Mouse (Mus musculus) ES-Bruce4 (cell line): ENCODE measurements around the gene Haghl.

ENCODE experiments used
- CTCF ChIP-seq: IDR thresholded peaks from one replicate; pipeline ENCODE4 v1.8.1; 2011; ENCODE audit warnings: low read depth, low read length
- POLR2A ChIP-seq: IDR thresholded peaks from one replicate; pipeline ENCODE4 v1.8.1; 2011; ENCODE audit warnings: low read length; ENCODE audit not compliant: insufficient read depth

DNA sequence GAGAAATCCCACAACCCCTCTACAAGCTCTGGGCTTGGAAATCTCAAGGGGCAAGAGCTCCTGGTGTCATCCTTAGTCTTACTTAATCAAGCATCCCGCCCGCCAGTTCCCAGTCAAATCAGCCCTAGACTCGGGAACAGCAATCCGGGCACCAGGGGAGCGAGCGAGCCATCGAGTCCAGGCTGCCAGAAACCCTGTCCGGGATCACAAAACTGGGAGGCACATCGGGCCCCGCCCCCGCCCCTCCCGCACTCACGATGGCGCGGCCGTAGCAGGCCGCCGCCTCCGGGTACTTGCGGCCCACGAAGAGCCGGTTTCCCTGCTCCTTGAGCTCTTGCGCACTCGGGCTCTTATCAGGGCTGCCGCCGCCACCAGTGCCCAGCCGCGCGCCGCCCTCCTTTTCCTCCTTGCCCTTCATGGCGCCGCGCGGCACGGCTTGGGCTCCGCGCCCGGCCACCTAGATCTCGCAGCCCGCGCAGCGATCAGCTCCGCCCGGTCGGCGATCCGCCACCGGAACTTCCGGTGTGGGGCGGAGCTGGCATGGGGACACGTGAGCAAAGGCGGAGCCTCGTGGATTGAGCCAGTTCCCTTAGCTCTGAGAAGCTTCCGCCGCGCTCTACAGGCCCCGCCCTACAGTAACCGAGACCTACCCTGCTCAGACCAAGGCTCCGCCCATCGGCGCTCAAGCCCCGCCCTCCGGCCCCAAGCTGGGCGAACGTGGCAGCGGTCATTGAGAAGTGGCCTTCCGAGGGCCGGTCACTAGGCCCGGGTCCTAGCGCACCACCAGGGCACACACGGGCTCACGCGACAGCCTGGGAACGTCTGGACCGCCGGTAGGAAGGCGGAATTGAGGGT, 47.2 kb upstream of the Haghl start:
- no peak for TF ChIP-seq POLR2A
- TF ChIP-seq CTCF: no peak
